Comparison of ENCODE assay signal across 10 mouse cellular contexts in genomic region chr9:68695496-68695969, GRCm38 (mm10). TPM values are rescaled to one million over a fixed set of nuclear protein-coding genes. Genes with fewer than 3 reads are reported as not detected.
A peak's percentile ranks its signal among the peaks of the same experiment; 100 is the strongest.
DNase-seq lines count a peak whose midpoint lies in the region; ATAC-seq lines count a peak whose summit lies in the region.
"Had no signal": no experiment of that assay in that cellular context is flagged by ENCODE, and none has a peak within 500 bp of the region (broad histone marks: within the 10 kb centered on the region; RNA-seq: fewer than 3 reads in every experiment).

No protein-coding gene starts in this region.

- H3K27me3 ChIP-seq in forebrain, embryonic 10.5 days (ENCODE audit: poor library complexity, severe bottlenecking), result peaks cover 5% of the 10 kb centered on the region; the same call in 1 of the 2 replicates
- no peaks in the 10 kb centered on the region; the same call in 1 of the 2 replicates for H3K27me3 ChIP-seq in forebrain, embryonic 15.5 days
- no peaks in the 10 kb centered on the region for H3K27me3 ChIP-seq in midbrain, embryonic 13.5 days
- H3K27me3 ChIP-seq: midbrain, embryonic 12.5 days had no signal

- peaks cover 24% of the 10 kb centered on the region for H3K4me1 ChIP-seq in forebrain, embryonic 10.5 days
- H3K4me1 ChIP-seq in forebrain, embryonic 15.5 days, result peaks cover 14% of the 10 kb centered on the region
- H3K4me1 ChIP-seq in midbrain, embryonic 13.5 days (replicated peaks), result peaks cover 16% of the 10 kb centered on the region

- H3K36me3 ChIP-seq in forebrain, embryonic 10.5 days (replicated peaks), result no peaks in the 10 kb centered on the region
- H3K36me3 ChIP-seq in forebrain, embryonic 15.5 days, result no peaks in the 10 kb centered on the region
- H3K36me3 ChIP-seq in midbrain, embryonic 13.5 days, result no peaks in the 10 kb centered on the region
- H3K36me3 ChIP-seq: midbrain, embryonic 12.5 days had no signal

- H3K9ac ChIP-seq in forebrain, embryonic 15.5 days (replicated peaks), result no peak overlapping the region
- no peak overlapping the region for H3K9ac ChIP-seq in midbrain, embryonic 13.5 days (replicated peaks)
- H3K9ac ChIP-seq: midbrain, embryonic 12.5 days had no signal

- DNase-seq in forebrain, embryonic 10.5 days (ENCODE audit: extremely low spot score, low spot score), result no peak
- DNase-seq in adrenal gland, adult 2 months, result peak; percentile 69
- DNase-seq in forelimb bud, embryonic 11.5 days (ENCODE audit: low read depth, low spot score), result peak; percentile 46
- peak; percentile 74 to 81 for DNase-seq in kidney, postnatal 4 days
- no peak for DNase-seq in left cerebral cortex, postnatal 25 days (ENCODE audit: low spot score in 2 of 2)

- H3K9me3 ChIP-seq in forebrain, embryonic 10.5 days, result no peaks in the 10 kb centered on the region
- H3K9me3 ChIP-seq in forebrain, embryonic 15.5 days, result no peaks in the 10 kb centered on the region
- H3K9me3 ChIP-seq in midbrain, embryonic 13.5 days, result no peaks in the 10 kb centered on the region
- H3K9me3 ChIP-seq: midbrain, embryonic 12.5 days had no signal

- WGBS in forebrain, embryonic 10.5 days, result 56% methylated on average over 16 of the region's 16 CpGs
- WGBS in forebrain, embryonic 15.5 days, result 19% methylated on average over 16 of the region's 16 CpGs
- 54% methylated on average over 16 of the region's 16 CpGs for WGBS in midbrain, embryonic 13.5 days

- peak overlapping the region; percentile 63; the same call in 1 of the 2 replicates for H3K27ac ChIP-seq in forebrain, embryonic 10.5 days
- no peak overlapping the region for H3K27ac ChIP-seq in forebrain, embryonic 15.5 days (replicated peaks)
- no peak overlapping the region for H3K27ac ChIP-seq in midbrain, embryonic 13.5 days
- H3K27ac ChIP-seq: midbrain, embryonic 12.5 days had no signal

- no peak overlapping the region for H3K4me3 ChIP-seq in forebrain, embryonic 10.5 days
- no peak overlapping the region for H3K4me3 ChIP-seq in forebrain, embryonic 15.5 days
- no peak overlapping the region for H3K4me3 ChIP-seq in midbrain, embryonic 13.5 days (replicated peaks)
- H3K4me3 ChIP-seq: midbrain, embryonic 12.5 days had no signal

- no peak for ATAC-seq in forebrain, embryonic 15.5 days (replicated peaks)
- ATAC-seq in megakaryocyte-erythroid progenitor cell, adult 5-6 weeks (replicated peaks; ENCODE audit: low FRiP score, low TSS enrichment, poor library complexity, severe bottlenecking), result no peak
- ATAC-seq in midbrain, embryonic 13.5 days, result no peak
- ATAC-seq: CD4-positive, CD25-positive, alpha-beta regulatory T cell, adult 4 months had no signal

- intact Hi-C loops in left cerebral cortex, postnatal 25 days (cut with DNase I), result no loop called here

- H3K4me2 ChIP-seq in forebrain, embryonic 15.5 days (replicated peaks), result no peak overlapping the region
- no peak overlapping the region for H3K4me2 ChIP-seq in midbrain, embryonic 13.5 days (replicated peaks)
- H3K4me2 ChIP-seq: midbrain, embryonic 12.5 days had no signal

RNA-seq across cellular contexts. Expression of gene Rora, which starts 41.9 kb away (rescaled TPM):
- 5.6 and 5.7 TPM in 2 replicates for polyA plus RNA-seq in forebrain, embryonic 10.5 days (2016; fragmentation: Nextera tagmentation; extraction: Ambion mirVana)
- 11.8 and 12.0 TPM in 2 replicates for polyA plus RNA-seq in forebrain, embryonic 15.5 days (2015; fragmentation: Nextera tagmentation; extraction: Ambion mirVana)
- total RNA-seq in adrenal gland, adult 2 months (2021), result 10 to 100 TPM; 45.9 to 94.1 TPM
- polyA plus RNA-seq in adrenal gland, adult 2 months (2012; rRNA removed), result 17.4 and 39.7 TPM in 2 replicates
- 10 to 100 TPM; 68.0 to 81.9 TPM for total RNA-seq in left cerebral cortex, postnatal 25 days (2021)
- 0.02 and 1.6 TPM in 2 replicates for total RNA-seq in megakaryocyte-erythroid progenitor cell, adult 5-6 weeks (2014; fragmentation: Nextera tagmentation)
- 2.6 and 4.7 TPM in 2 replicates for total RNA-seq in megakaryocyte-erythroid progenitor cell, adult 5-6 weeks (2017)
- polyA plus RNA-seq in midbrain, embryonic 13.5 days (2015; fragmentation: Nextera tagmentation; extraction: Ambion mirVana), result 21.0 and 29.7 TPM in 2 replicates

Comparison
In these comparisons a context has a peak if more than half of its experiments do, and no peak if none do; other contexts are left out.
1. DNase-seq: peak in adrenal gland, adult 2 months (single experiment), forelimb bud, embryonic 11.5 days (single experiment) and kidney, postnatal 4 days (2 of 2); none in forebrain, embryonic 10.5 days (single experiment) and left cerebral cortex, postnatal 25 days (0 of 2).